Mouse (Mus musculus): Measurements from ENCODE around the gene Prmt1. TPM values are rescaled to one million over a fixed set of nuclear protein-coding genes. Genes with fewer than 3 reads are reported as not detected.

Gene Prmt1
- polyA plus RNA-seq, 1 experiment from 2014 or later = 514 TPM

- DNase-seq (ENCODE audit: low read depth, low spot score) (no peak), ATAC-seq (no peak)
- CTCF ChIA-PET = no interaction called here
- TF ChIP-seq CTCF (IDR thresholded peaks at IDR 0.05) = no peak
- POLR2A ChIA-PET = no interaction called here
- H3K27me3 ChIP-seq = no peaks in the 10 kb centered on the region
- in situ Hi-C loops (cut with MboI; ENCODE audit: low pct_unique_long_range_greater_than_20kb) = loop anchor here (25.0 kb wide), 1 partner anchor 254 kb away; the partner anchor contains the start of gene Izumo2
Observed at GRCm38 (mm10) chr7:44966638-44967037, 19.7 kb downstream of the Prmt1 start.

- ATAC-seq (no peak), DNase-seq (ENCODE audit: low read depth, low spot score) (no peak)
- in situ Hi-C loops (cut with MboI; ENCODE audit: low pct_unique_long_range_greater_than_20kb) = loop anchor here (25.0 kb wide), 1 partner anchor 254 kb away; the partner anchor contains the start of gene Izumo2
- no peaks in the 10 kb centered on the region for H3K27me3 ChIP-seq
- TF ChIP-seq CTCF (IDR thresholded peaks at IDR 0.05) = no peak
- ChIA-PET POLR2A (interaction anchor here (0.6 kb wide), 1 partner anchor 359 kb away, joined by 10 read pairs; no protein-coding TSS in a partner anchor), CTCF (interaction anchor here (1.0 kb wide), 1 partner anchor 103 kb away, joined by 3 read pairs; no protein-coding TSS in a partner anchor)
Observed at GRCm38 (mm10) chr7:44965975-44966374, 20.4 kb downstream of the Prmt1 start.

GRCm38 (mm10) chr7:44964990-44965389, 21.4 kb downstream of the Prmt1 start:
- no peak for TF ChIP-seq CTCF (IDR thresholded peaks at IDR 0.05)
- CTCF ChIA-PET = no interaction called here
- no peak for DNase-seq (ENCODE audit: low read depth, low spot score)
- in situ Hi-C loops (cut with MboI; ENCODE audit: low pct_unique_long_range_greater_than_20kb) = loop anchor here (25.0 kb wide), 1 partner anchor 253 kb away; the partner anchor contains the start of gene Izumo2
- no peak for ATAC-seq
- H3K27me3 ChIP-seq = no peaks in the 10 kb centered on the region
- POLR2A ChIA-PET = no interaction called here

- TF ChIP-seq CTCF (IDR thresholded peaks at IDR 0.05) = no peak
- in situ Hi-C loops (cut with MboI; ENCODE audit: low pct_unique_long_range_greater_than_20kb) = loop anchor here (25.0 kb wide), 1 partner anchor 251 kb away; the partner anchor contains the start of gene Izumo2
- CTCF ChIA-PET = no interaction called here
- POLR2A ChIA-PET = no interaction called here
- no peaks in the 10 kb centered on the region for H3K27me3 ChIP-seq
- ATAC-seq (no peak), DNase-seq (ENCODE audit: low read depth, low spot score) (no peak)
Observed at GRCm38 (mm10) chr7:44962831-44963230, 23.5 kb downstream of the Prmt1 start.

GRCm38 (mm10) chr7:44962337-44962736, 24.0 kb downstream of the Prmt1 start:
- no peak for TF ChIP-seq CTCF (IDR thresholded peaks at IDR 0.05)
- ChIA-PET CTCF (no interaction called here), POLR2A (no interaction called here)
- no peaks in the 10 kb centered on the region for H3K27me3 ChIP-seq
- ATAC-seq = no peak
- DNase-seq (ENCODE audit: low read depth, low spot score) = no peak
- in situ Hi-C loops (cut with MboI; ENCODE audit: low pct_unique_long_range_greater_than_20kb) = loop anchor here (25.0 kb wide), 1 partner anchor 250 kb away; the partner anchor contains the start of gene Izumo2

- CTCF ChIA-PET = no interaction called here
- no peak for ATAC-seq
Observed at GRCm38 (mm10) chr7:44960512-44960910, 25.9 kb downstream of the Prmt1 start.

GRCm38 (mm10) chr7:44959874-44960511, 26.4 kb downstream of the Prmt1 start:
- POLR2A ChIA-PET = no interaction called here
- ATAC-seq (no peak), DNase-seq (ENCODE audit: low read depth, low spot score) (no peak)
- in situ Hi-C loops (cut with MboI; ENCODE audit: low pct_unique_long_range_greater_than_20kb) = loop anchor here (5.0 to 25.0 kb wide), 4 partner anchors 38 to 248 kb away; partner anchors contain the start of genes Fuz, Izumo2 and Med25
- TF ChIP-seq CTCF (IDR thresholded peaks at IDR 0.05) = no peak
- H3K27me3 ChIP-seq = no peaks in the 10 kb centered on the region
- CTCF ChIA-PET = no interaction called here

More at GRCm38 (mm10) chr7:44960512-44960910, 25.9 kb downstream of the Prmt1 start:
- in situ Hi-C loops (cut with MboI; ENCODE audit: low pct_unique_long_range_greater_than_20kb) = loop anchor here (25.0 kb wide), 1 partner anchor 248 kb away; the partner anchor contains the start of gene Izumo2
- DNase-seq (ENCODE audit: low read depth, low spot score) = no peak
- no peaks in the 10 kb centered on the region for H3K27me3 ChIP-seq
- TF ChIP-seq CTCF (IDR thresholded peaks at IDR 0.05) = no peak
- POLR2A ChIA-PET = no interaction called here

GRCm38 (mm10) chr7:44959281-44959680, 27.1 kb downstream of the Prmt1 start:
- in situ Hi-C loops (cut with MboI; ENCODE audit: low pct_unique_long_range_greater_than_20kb) = loop anchor here (5.0 to 25.0 kb wide), 4 partner anchors 37 to 247 kb away; partner anchors contain the start of genes Fuz, Izumo2 and Med25
- H3K27me3 ChIP-seq = no peaks in the 10 kb centered on the region
- ATAC-seq = no peak
- ChIA-PET POLR2A (no interaction called here), CTCF (interaction anchor here (2.4 to 2.5 kb wide), 2 partner anchors 18 to 23 kb away, joined by 8 read pairs; no protein-coding TSS in a partner anchor)
- no peak for TF ChIP-seq CTCF (IDR thresholded peaks at IDR 0.05)
- DNase-seq (ENCODE audit: low read depth, low spot score) = no peak

GRCm38 (mm10) chr7:44958208-44958607, 28.2 kb downstream of the Prmt1 start:
- no peak for TF ChIP-seq CTCF (IDR thresholded peaks at IDR 0.05)
- no peak for DNase-seq (ENCODE audit: low read depth, low spot score)
- POLR2A ChIA-PET = interaction anchor here (1.4 to 2.1 kb wide), 2 partner anchors 28 to 107 kb away, joined by 4 to 5 read pairs; no protein-coding TSS in a partner anchor
- H3K27me3 ChIP-seq = no peaks in the 10 kb centered on the region
- no peak for ATAC-seq
- CTCF ChIA-PET = interaction anchor here (0.7 to 4.3 kb wide), 9 partner anchors 15 to 107 kb away, joined by 3 to 30 read pairs (median 4); partner anchors contain the start of genes Ap2a1 and Ptov1
- in situ Hi-C loops (cut with MboI; ENCODE audit: low pct_unique_long_range_greater_than_20kb) = loop anchor here (5.0 to 25.0 kb wide), 4 partner anchors 36 to 246 kb away; partner anchors contain the start of genes Fuz, Izumo2 and Med25

GRCm38 (mm10) chr7:44957183-44957835, 29.1 kb downstream of the Prmt1 start:
- CTCF ChIA-PET = interaction anchor here (0.7 to 4.3 kb wide), 9 partner anchors 14 to 106 kb away, joined by 3 to 30 read pairs (median 6); partner anchors contain the start of genes Ap2a1, Ptov1 and Tsks
- TF ChIP-seq CTCF (IDR thresholded peaks at IDR 0.05) = no peak
- ATAC-seq = no peak
- in situ Hi-C loops (cut with MboI; ENCODE audit: low pct_unique_long_range_greater_than_20kb) = loop anchor here (5.0 to 25.0 kb wide), 4 partner anchors 35 to 245 kb away; partner anchors contain the start of genes Fuz, Izumo2 and Med25
- DNase-seq (ENCODE audit: low read depth, low spot score) = no peak
- H3K27me3 ChIP-seq = no peaks in the 10 kb centered on the region
- POLR2A ChIA-PET = interaction anchor here (1.4 to 2.1 kb wide), 2 partner anchors 27 to 107 kb away, joined by 4 to 5 read pairs; no protein-coding TSS in a partner anchor
